In genomic region chr4:9200012-9200411, GRCm38 (mm10) we compare ENCODE assay signal across 16 mouse cellular contexts.
"Had no signal": no experiment of that assay in that cellular context is flagged by ENCODE, and none has a peak within 500 bp of the region (broad histone marks: within the 10 kb centered on the region; RNA-seq: fewer than 3 reads in every experiment).

No protein-coding gene starts in this region.

- ATAC-seq: lung, postnatal 0 days; midbrain, embryonic 15.5 days had no signal

- H3K4me3 ChIP-seq: left cerebral cortex, adult 2 months; liver, embryonic 13.5 days; midbrain, embryonic 12.5 days; midbrain, embryonic 15.5 days; stomach, embryonic 15.5 days had no signal

- H3K9me3 ChIP-seq: liver, embryonic 13.5 days; midbrain, embryonic 12.5 days; midbrain, embryonic 15.5 days; stomach, embryonic 15.5 days had no signal

- H3K27me3 ChIP-seq: liver, embryonic 13.5 days; midbrain, embryonic 12.5 days; midbrain, embryonic 15.5 days; stomach, embryonic 15.5 days had no signal

- DNase-seq: kidney, adult 2 months; kidney, postnatal 10 days; kidney, postnatal 36 days; layer of hippocampus, postnatal 36 days; liver, embryonic 13.5 days; lung, embryonic 14.5 days; right cerebral cortex, adult 18-20 months; right cerebral cortex, postnatal 25 days; spleen, adult 18-20 months; thymus, postnatal 25 days had no signal

- H3K4me1 ChIP-seq: liver, embryonic 13.5 days; midbrain, embryonic 12.5 days; stomach, embryonic 15.5 days had no signal

- H3K36me3 ChIP-seq: liver, embryonic 13.5 days; midbrain, embryonic 12.5 days; midbrain, embryonic 15.5 days; stomach, embryonic 15.5 days had no signal

- H3K27ac ChIP-seq: left cerebral cortex, adult 2 months; liver, embryonic 13.5 days; macrophage; midbrain, embryonic 12.5 days; midbrain, embryonic 15.5 days; stomach, embryonic 15.5 days had no signal

- H3K9ac ChIP-seq: liver, embryonic 13.5 days; lung, embryonic 14.5 days; midbrain, embryonic 12.5 days; midbrain, embryonic 15.5 days; stomach, embryonic 15.5 days had no signal

- H3K4me2 ChIP-seq: liver, embryonic 13.5 days; lung, embryonic 14.5 days; midbrain, embryonic 12.5 days; midbrain, embryonic 15.5 days; stomach, embryonic 15.5 days had no signal
